Mouse (Mus musculus): ENCODE data around the gene Stat1.

The Stat1 gene

DNA sequence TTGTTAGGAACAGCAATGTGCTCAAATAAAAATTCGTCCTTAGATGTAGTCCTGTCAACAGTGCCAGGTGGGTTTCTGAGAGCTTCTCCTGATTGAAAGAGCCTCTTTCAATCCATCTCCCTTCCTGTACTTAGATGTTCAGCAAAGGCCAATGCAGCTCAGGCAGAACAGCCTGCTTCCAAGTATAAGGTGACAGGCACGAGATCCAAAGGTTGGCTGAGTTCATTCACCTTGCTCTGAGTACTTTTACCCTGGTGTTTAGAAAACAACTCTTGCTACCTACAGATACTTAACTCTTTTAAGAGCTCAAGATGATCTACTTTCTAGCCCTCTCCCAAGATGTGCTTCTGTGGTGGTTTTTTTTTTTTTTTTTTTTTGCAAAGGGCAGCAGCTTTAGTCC, 57.8 kb downstream of the Stat1 start:
- ChIA-PET POLR2A (interaction anchor here in 2 of 4 experiments (0.6 to 2.7 kb wide), 7 partner anchors 10 to 91 kb away, joined by 3 to 12 read pairs (median 4); partner anchors contain the start of gene Gls (in 2 of the 2)), CTCF (interaction anchor here in 2 of 4 experiments (0.6 to 0.7 kb wide), 2 partner anchors 58 to 1713 kb away, joined by 4 to 7 read pairs; partner anchors contain the start of gene Stat1 (in 1 of the 2))

DNA sequence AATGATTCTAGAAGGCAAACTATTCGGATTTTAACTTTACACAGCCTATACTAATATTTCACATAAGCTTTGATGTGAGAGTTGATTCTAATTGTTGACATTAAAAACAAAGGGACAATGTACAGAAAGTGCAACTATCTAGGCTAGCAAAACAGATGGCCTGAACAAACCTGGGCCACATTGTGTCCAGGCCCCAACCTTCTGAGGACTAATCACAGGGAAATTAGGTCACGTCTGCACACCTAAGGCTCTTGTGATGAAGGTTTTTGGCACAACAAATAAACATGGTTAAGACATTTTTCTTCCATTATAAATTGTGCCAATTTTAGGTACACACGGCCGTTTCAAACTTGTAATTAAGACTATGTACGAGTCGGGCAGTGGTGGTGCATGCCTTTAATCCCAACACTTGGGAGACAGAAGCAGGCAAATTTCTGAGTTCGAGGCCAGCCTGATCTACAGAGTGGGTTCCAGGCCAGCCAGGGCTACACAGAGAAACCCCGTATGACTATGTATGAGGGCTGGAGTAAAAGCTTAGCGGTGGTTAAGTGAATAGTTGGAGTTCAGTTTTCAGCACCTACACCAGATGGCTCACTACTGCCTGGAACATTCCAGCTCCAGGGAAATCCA, 60.8 kb downstream of the Stat1 start:
- CTCF ChIA-PET: no interaction called here

DNA sequence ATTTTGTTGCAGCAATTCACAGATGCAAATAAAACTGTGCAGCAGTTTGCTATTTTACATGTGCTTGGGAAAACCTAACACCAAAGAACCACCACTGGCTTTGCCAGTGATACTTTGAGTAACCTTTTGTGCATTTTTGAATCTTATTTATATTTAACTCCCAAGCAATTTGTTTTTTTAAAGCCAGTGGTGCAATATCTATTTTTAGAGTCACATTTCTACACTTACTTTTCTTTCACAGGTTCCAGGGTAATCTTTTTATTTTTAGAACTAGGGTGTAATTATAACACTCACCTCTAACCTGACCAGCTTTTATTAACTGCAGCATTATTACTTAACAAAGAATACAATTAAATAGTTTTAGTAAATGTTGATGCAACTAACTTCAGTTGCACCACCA, 62.8 kb downstream of the Stat1 start:
- ChIA-PET CTCF (no interaction called here), POLR2A (interaction anchor here in 1 of 4 experiments (1.7 kb wide), 1 partner anchor 51 kb away, joined by 5 read pairs; the partner anchor contains the start of gene Gls)

More for the DNA sequence above, 60.8 kb downstream of the Stat1 start:
- POLR2A ChIA-PET: interaction anchor here in 2 of 4 experiments (0.8 to 1.8 kb wide), 4 partner anchors 11 to 53 kb away, joined by 3 to 11 read pairs (median 4); partner anchors contain the start of gene Gls (in 2 of the 2)

DNA sequence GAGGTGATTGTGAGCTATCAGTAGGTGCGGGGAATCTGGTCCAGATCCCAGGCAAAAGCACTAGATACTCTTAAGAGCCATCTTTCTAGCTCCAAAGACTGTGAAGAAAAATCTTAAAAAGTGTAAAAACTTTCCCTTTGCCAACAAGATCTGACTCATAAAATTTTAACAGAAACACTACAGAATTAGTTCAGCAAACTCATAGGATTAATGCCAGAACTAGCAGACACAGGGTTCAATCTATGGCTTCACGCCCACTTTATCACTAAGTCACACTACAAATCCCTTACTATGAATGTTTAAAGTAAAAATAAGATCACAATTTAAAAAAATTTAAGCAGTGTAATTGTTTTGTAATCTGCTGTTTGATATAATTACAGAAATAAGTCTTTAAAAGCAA, 63.8 kb downstream of the Stat1 start:
- CTCF ChIA-PET: no interaction called here
- POLR2A ChIA-PET: interaction anchor here in 1 of 4 experiments (1.7 to 2.9 kb wide), 3 partner anchors 15 to 50 kb away, joined by 5 to 11 read pairs (median 5); partner anchors contain the start of gene Gls

Measured in embryonic stem cell, embryonic (primary cell).